Mouse (Mus musculus) C2C12 (cell line): ENCODE measurements around the gene Zfp212.

Experiments used
- CEBPB ChIP-seq: IDR thresholded peaks from one replicate; pipeline ENCODE4 v1.6.1; 2011; ENCODE audit warnings: low read depth, mild to moderate bottlenecking, control low read depth, moderate library complexity
- CTCF ChIP-seq: IDR thresholded peaks from one replicate; pipeline ENCODE4 v1.5.1; 2011; ENCODE audit not compliant: control insufficient read depth, insufficient read depth, insufficient read length
- MAX ChIP-seq: IDR thresholded peaks from one replicate; pipeline ENCODE4 v1.6.1; 2011; ENCODE audit warnings: mild to moderate bottlenecking, control low read depth
- MYOD1 ChIP-seq: IDR thresholded peaks from one replicate; pipeline ENCODE4 v1.6.1; 2011; ENCODE audit warnings: low read depth; ENCODE audit not compliant: control insufficient read depth, insufficient read length
- MYOG ChIP-seq: IDR thresholded peaks from one replicate; pipeline ENCODE4 v1.6.1; 2011; ENCODE audit not compliant: control insufficient read depth, insufficient read length; ENCODE audit errors: extremely low read depth
- USF1 ChIP-seq: IDR thresholded peaks from one replicate; pipeline ENCODE4 v1.6.1; 2011; ENCODE audit warnings: low read depth, mild to moderate bottlenecking, control low read depth, moderate library complexity

DNA sequence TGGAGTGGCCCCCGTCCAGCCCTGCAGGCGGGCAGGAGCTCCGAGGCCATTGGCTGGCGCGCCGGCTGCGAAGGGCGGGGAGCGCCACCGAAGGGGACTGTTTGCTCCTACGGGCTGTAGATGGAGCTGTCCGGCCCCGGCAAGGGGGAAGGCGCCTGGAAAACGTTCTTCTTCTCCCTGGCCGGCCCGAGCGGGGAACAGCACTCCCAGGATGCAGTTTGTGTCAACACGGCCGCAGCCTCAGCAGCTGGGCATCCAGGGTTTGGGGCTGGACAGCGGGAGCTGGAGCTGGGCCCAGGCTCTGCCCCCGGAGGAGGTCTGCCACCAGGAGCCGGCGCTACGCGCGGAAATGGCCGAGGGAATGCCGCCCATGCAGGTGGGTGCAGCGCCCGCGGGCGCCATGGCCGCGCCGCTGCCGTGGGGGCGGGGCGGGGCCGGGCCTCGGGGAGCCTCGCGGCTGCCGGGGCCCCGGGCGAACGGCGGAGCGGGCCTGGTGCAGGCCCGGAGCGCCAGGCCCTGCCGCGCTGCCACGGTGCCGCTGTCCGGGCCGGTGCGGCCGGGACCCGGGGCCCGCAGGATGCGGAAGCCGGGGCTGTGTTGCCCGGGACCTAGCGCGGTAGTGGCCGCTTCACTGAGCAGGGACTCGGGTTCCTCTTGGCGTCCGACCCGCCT, 42.7 kb upstream of the Zfp212 start:
- TF ChIP-seq CTCF (peak; percentile 56), CEBPB (no peak), USF1 (no peak), MAX (no peak), MYOD1 (no peak), MYOG (no peak)
